Mouse (Mus musculus) left cerebral cortex, postnatal 4 days (tissue): ENCODE results near the gene Prkd1. TPM values are rescaled to one million over a fixed set of nuclear protein-coding genes. Genes with fewer than 3 reads are reported as not detected.
A peak's percentile ranks its signal among the peaks of the same experiment; 100 is the strongest.
"Not testable (repeated sequence)": the region's sequence is repeated elsewhere in the genome, so short reads cannot be mapped to it uniquely, and the experiment has no call there.

ENCODE experiments used
- DNase-seq: peaks from one replicate; pipeline ENCODE4 v3.0.0-alpha.2; 2022
- intact Hi-C: fragments of 180-260 bp; cut with DNase I; formaldehyde crosslinking; loops from one replicate; pipeline ENCODE4 v1.15.1; 2025
- total RNA-seq, 2 experiments: library from RNA; stranded (reverse); gene quantifications; 2 replicates each; pipeline ENCODE4 v1.2.3; 2021

Gene Prkd1
- total RNA-seq: 10 to 100 TPM in 1 of 2 experiments, 1 to 10 TPM in 1; 9.4 to 10.2 TPM

- DNase-seq: peak; percentile 65
- intact Hi-C loops: no loop called here
These were observed at the start of gene Prkd1 for GRCm38 (mm10) chr12:50648671-50649541. Prkd1 (minus strand) TSS chr12:50649098.

- no peak for DNase-seq
- intact Hi-C loops: loop anchor here (5.0 to 10.0 kb wide), 3 partner anchors 385 to 1325 kb away; no protein-coding TSS in a partner anchor
These were observed 48.6 kb upstream of the Prkd1 start for GRCm38 (mm10) chr12:50697492-50697891.

- intact Hi-C loops: no loop called here
These were observed 675 bp downstream of the Prkd1 start for GRCm38 (mm10) chr12:50648176-50648670.

GRCm38 (mm10) chr12:50646857-50647256 is 2.0 kb downstream of the Prkd1 start:
- intact Hi-C loops: no loop called here
- DNase-seq: no peak

More at GRCm38 (mm10) chr12:50648176-50648670, 675 bp downstream of the Prkd1 start:
- no peak for DNase-seq

GRCm38 (mm10) chr12:50642671-50643070 is 6.2 kb downstream of the Prkd1 start:
- no peak for DNase-seq
- intact Hi-C loops: no loop called here

- DNase-seq: no peak
- intact Hi-C loops: no loop called here
These were observed 8.7 kb downstream of the Prkd1 start for GRCm38 (mm10) chr12:50640171-50640570.

- DNase-seq: no peak
- intact Hi-C loops: no loop called here
These were observed 14.5 kb downstream of the Prkd1 start for GRCm38 (mm10) chr12:50634436-50634835.

- intact Hi-C loops, DNase-seq: not testable (repeated sequence)
These were observed 22.8 kb downstream of the Prkd1 start for GRCm38 (mm10) chr12:50626100-50626499.

- DNase-seq: no peak
- intact Hi-C loops: no loop called here
These were observed 24.7 kb downstream of the Prkd1 start for GRCm38 (mm10) chr12:50624175-50624574.

GRCm38 (mm10) chr12:50615852-50616251 is 33.0 kb downstream of the Prkd1 start:
- intact Hi-C loops: no loop called here
- no peak for DNase-seq

GRCm38 (mm10) chr12:50614341-50614740 is 34.6 kb downstream of the Prkd1 start:
- intact Hi-C loops: no loop called here
- DNase-seq: no peak

GRCm38 (mm10) chr12:50606703-50607500 is 42.0 kb downstream of the Prkd1 start:
- DNase-seq: no peak
- intact Hi-C loops: no loop called here

- intact Hi-C loops: no loop called here
- DNase-seq: no peak
These were observed 49.5 kb downstream of the Prkd1 start for GRCm38 (mm10) chr12:50599370-50599769.

- intact Hi-C loops: no loop called here
- DNase-seq: peak; percentile 24
These were observed 50.6 kb downstream of the Prkd1 start for GRCm38 (mm10) chr12:50598053-50598988.

- intact Hi-C loops: no loop called here
- DNase-seq: no peak
These were observed 51.4 kb downstream of the Prkd1 start for GRCm38 (mm10) chr12:50597467-50597866.

GRCm38 (mm10) chr12:50595777-50596176 is 53.1 kb downstream of the Prkd1 start:
- intact Hi-C loops: no loop called here
- DNase-seq: no peak

GRCm38 (mm10) chr12:50594506-50594905 is 54.4 kb downstream of the Prkd1 start:
- DNase-seq: peak; percentile 20
- intact Hi-C loops: no loop called here

- intact Hi-C loops: no loop called here
- no peak for DNase-seq
These were observed 55.4 kb downstream of the Prkd1 start for GRCm38 (mm10) chr12:50593481-50593880.

- intact Hi-C loops: no loop called here
- no peak for DNase-seq
These were observed 60.6 kb downstream of the Prkd1 start for GRCm38 (mm10) chr12:50588137-50588761.

GRCm38 (mm10) chr12:50565198-50565597 is 83.7 kb downstream of the Prkd1 start:
- intact Hi-C loops: no loop called here
- no peak for DNase-seq
